9 mouse cellular contexts compared by ENCODE assay signal in genomic region chr1:170907111-170907455, GRCm38 (mm10). TPM values are rescaled to one million over a fixed set of nuclear protein-coding genes. Genes with fewer than 3 reads are reported as not detected.
DNase-seq lines count a peak whose midpoint lies in the region; ATAC-seq and TF ChIP-seq lines count a peak whose summit lies in the region.
"Had no signal": no experiment of that assay in that cellular context is flagged by ENCODE, and none has a peak within 500 bp of the region (broad histone marks: within the 10 kb centered on the region; RNA-seq: fewer than 3 reads in every experiment).

No protein-coding gene starts in this region.

- ATAC-seq in forebrain, embryonic 12.5 days (ENCODE audit: low FRiP score): no peak
- ATAC-seq in intestine, postnatal 0 days: no peak
- no peak for ATAC-seq in neural tube, embryonic 15.5 days (ENCODE audit: low FRiP score)

- WGBS in forebrain, embryonic 12.5 days: 22% methylated on average over 11 of the region's 11 CpGs
- 42% methylated on average over 11 of the region's 11 CpGs for WGBS in intestine, postnatal 0 days
- WGBS in neural tube, embryonic 15.5 days: 21% methylated on average over 11 of the region's 11 CpGs

- H3K4me2 ChIP-seq in forebrain, embryonic 12.5 days: peak overlapping the region; percentile 90
- H3K4me2 ChIP-seq in intestine, postnatal 0 days (replicated peaks; ENCODE audit: low read depth): peak overlapping the region; percentile 71
- H3K4me2 ChIP-seq in neural tube, embryonic 15.5 days: peak overlapping the region; percentile 92

- H3K4me1 ChIP-seq in forebrain, embryonic 12.5 days: peaks cover 13% of the 10 kb centered on the region
- no peaks in the 10 kb centered on the region; the same call in 1 of the 2 replicates for H3K4me1 ChIP-seq in intestine, postnatal 0 days (replicated peaks; ENCODE audit: control insufficient read depth, insufficient read depth, low read length)
- peaks cover 17% of the 10 kb centered on the region for H3K4me1 ChIP-seq in neural tube, embryonic 15.5 days

- DNase-seq in left cerebral cortex, adult 2 months (ENCODE audit: extremely low spot score in 1 of 2, low spot score in 2 of 2): no peak
- DNase-seq in left cerebral cortex, adult 8-10 months (ENCODE audit: low spot score in 2 of 2): no peak
- no peak for DNase-seq in thymus, postnatal 10 days (ENCODE audit: low spot score in 2 of 2)
- no peak for DNase-seq in adrenal gland, postnatal 36 days
- DNase-seq in left cerebral cortex, adult 11 months (ENCODE audit: low spot score): no peak
- DNase-seq: thymus, adult 18-20 months had no signal

- TF ChIP-seq CTCF in left cerebral cortex, adult 2 months (IDR thresholded peaks at IDR 0.05): no peak
- no peak for TF ChIP-seq CTCF in intestine, postnatal 0 days (IDR thresholded peaks at IDR 0.05; ENCODE audit: low read depth)

- intact Hi-C loops in left cerebral cortex, adult 2 months (cut with DNase I): loop anchor here (5.0 kb wide), 1 partner anchor 70 kb away; the partner anchor contains the start of gene Fcgr2b

- H3K9ac ChIP-seq in forebrain, embryonic 12.5 days: peak overlapping the region; percentile 57
- H3K9ac ChIP-seq in intestine, postnatal 0 days (ENCODE audit: low read depth, low read length): no peak overlapping the region
- peak overlapping the region; percentile 62 for H3K9ac ChIP-seq in neural tube, embryonic 15.5 days (replicated peaks)

- H3K27me3 ChIP-seq in forebrain, embryonic 12.5 days: peaks cover 70% of the 10 kb centered on the region
- peaks cover 35% of the 10 kb centered on the region for H3K27me3 ChIP-seq in intestine, postnatal 0 days (replicated peaks; ENCODE audit: control insufficient read depth, insufficient read depth, low read length)
- peaks cover 61% of the 10 kb centered on the region for H3K27me3 ChIP-seq in neural tube, embryonic 15.5 days (replicated peaks)

- peak overlapping the region; percentile 61 for H3K4me3 ChIP-seq in left cerebral cortex, adult 2 months
- peak overlapping the region; percentile 56 for H3K4me3 ChIP-seq in forebrain, embryonic 12.5 days (replicated peaks)
- no peak overlapping the region for H3K4me3 ChIP-seq in intestine, postnatal 0 days (ENCODE audit: low read depth, low read length)
- peak overlapping the region; percentile 64 for H3K4me3 ChIP-seq in neural tube, embryonic 15.5 days (replicated peaks)

- no peaks in the 10 kb centered on the region for H3K9me3 ChIP-seq in forebrain, embryonic 12.5 days
- H3K9me3 ChIP-seq in intestine, postnatal 0 days (ENCODE audit: control insufficient read depth): no peaks in the 10 kb centered on the region
- H3K9me3 ChIP-seq in neural tube, embryonic 15.5 days (replicated peaks): no peaks in the 10 kb centered on the region

- no peaks in the 10 kb centered on the region for H3K36me3 ChIP-seq in forebrain, embryonic 12.5 days (replicated peaks)
- H3K36me3 ChIP-seq in intestine, postnatal 0 days (ENCODE audit: control insufficient read depth, insufficient read depth): no peaks in the 10 kb centered on the region
- no peaks in the 10 kb centered on the region for H3K36me3 ChIP-seq in neural tube, embryonic 15.5 days

- no peak overlapping the region for H3K27ac ChIP-seq in left cerebral cortex, adult 2 months
- H3K27ac ChIP-seq in forebrain, embryonic 12.5 days: no peak overlapping the region
- H3K27ac ChIP-seq in intestine, postnatal 0 days (ENCODE audit: low read depth, low read length): no peak overlapping the region
- no peak overlapping the region for H3K27ac ChIP-seq in neural tube, embryonic 15.5 days (replicated peaks)

RNA-seq across cellular contexts. Expression of gene Fcrlb, which starts 5.7 kb away (rescaled TPM):
- under 1 TPM; 0.97 to 0.98 TPM for total RNA-seq in left cerebral cortex, adult 2 months (2021)
- total RNA-seq in left cerebral cortex, adult 8-10 months (2022): 1 to 10 TPM in 3 of 4 experiments, under 1 TPM in 1; 0.46 to 1.3 (median 1.1) TPM
- polyA plus RNA-seq in forebrain, embryonic 12.5 days (2016; fragmentation: Nextera tagmentation; extraction: Ambion mirVana): not detected in 2 replicates
- 0.12 and 0.20 TPM in 2 replicates for polyA plus RNA-seq in intestine, postnatal 0 days (2015; fragmentation: Nextera tagmentation; extraction: Ambion mirVana)
- 1.1 and 1.4 TPM in 2 replicates for polyA plus RNA-seq in neural tube, embryonic 15.5 days (2015; fragmentation: Nextera tagmentation; extraction: Ambion mirVana)
- not detected for total RNA-seq in adrenal gland, postnatal 36 days (2021)

RNA-seq across cellular contexts. Expression of gene Fcrla, which starts 20.3 kb away (rescaled TPM):
- not detected for total RNA-seq in left cerebral cortex, adult 2 months (2021)
- not detected for total RNA-seq in left cerebral cortex, adult 8-10 months (2022)
- not detected in 2 replicates for polyA plus RNA-seq in forebrain, embryonic 12.5 days (2016; fragmentation: Nextera tagmentation; extraction: Ambion mirVana)
- polyA plus RNA-seq in intestine, postnatal 0 days (2015; fragmentation: Nextera tagmentation; extraction: Ambion mirVana): 0.13 TPM in 1 of 2 replicates, not detected in the other
- not detected in 2 replicates for polyA plus RNA-seq in neural tube, embryonic 15.5 days (2015; fragmentation: Nextera tagmentation; extraction: Ambion mirVana)
- under 1 TPM in 1 of 2 experiments, not detected in 1; 0.36 TPM for total RNA-seq in adrenal gland, postnatal 36 days (2021)

RNA-seq across cellular contexts. Expression of gene Dusp12, which starts 21.7 kb away (rescaled TPM):
- 10 to 100 TPM; 14.3 to 15.5 TPM for total RNA-seq in left cerebral cortex, adult 2 months (2021)
- total RNA-seq in left cerebral cortex, adult 8-10 months (2022): 10 to 100 TPM; 17.1 to 23.1 (median 19.1) TPM
- polyA plus RNA-seq in forebrain, embryonic 12.5 days (2016; fragmentation: Nextera tagmentation; extraction: Ambion mirVana): 28.6 and 33.3 TPM in 2 replicates
- 65.1 and 79.2 TPM in 2 replicates for polyA plus RNA-seq in intestine, postnatal 0 days (2015; fragmentation: Nextera tagmentation; extraction: Ambion mirVana)
- 43.5 and 51.7 TPM in 2 replicates for polyA plus RNA-seq in neural tube, embryonic 15.5 days (2015; fragmentation: Nextera tagmentation; extraction: Ambion mirVana)
- total RNA-seq in adrenal gland, postnatal 36 days (2021): 10 to 100 TPM; 18.9 to 19.8 TPM

RNA-seq across cellular contexts. Expression of gene Gm26620, which starts 22.2 kb away (rescaled TPM):
- under 1 TPM; 0.45 to 0.58 TPM for total RNA-seq in left cerebral cortex, adult 2 months (2021)
- under 1 TPM in 3 of 4 experiments, not detected in 1; 0.46 to 0.87 (median 0.48) TPM for total RNA-seq in left cerebral cortex, adult 8-10 months (2022)
- polyA plus RNA-seq in forebrain, embryonic 12.5 days (2016; fragmentation: Nextera tagmentation; extraction: Ambion mirVana): not detected in 2 replicates
- polyA plus RNA-seq in intestine, postnatal 0 days (2015; fragmentation: Nextera tagmentation; extraction: Ambion mirVana): 9.5 and 9.7 TPM in 2 replicates
- polyA plus RNA-seq in neural tube, embryonic 15.5 days (2015; fragmentation: Nextera tagmentation; extraction: Ambion mirVana): 0.36 and 0.91 TPM in 2 replicates
- under 1 TPM; 0.53 to 0.95 TPM for total RNA-seq in adrenal gland, postnatal 36 days (2021)

RNA-seq across cellular contexts. Expression of gene Atf6, which starts 39.5 kb away (rescaled TPM):
- 10 to 100 TPM; 52.7 to 59.5 TPM for total RNA-seq in left cerebral cortex, adult 2 months (2021)
- total RNA-seq in left cerebral cortex, adult 8-10 months (2022): 10 to 100 TPM; 51.3 to 62.1 (median 55.1) TPM
- 8.7 and 8.9 TPM in 2 replicates for polyA plus RNA-seq in forebrain, embryonic 12.5 days (2016; fragmentation: Nextera tagmentation; extraction: Ambion mirVana)
- 5.4 and 6.2 TPM in 2 replicates for polyA plus RNA-seq in intestine, postnatal 0 days (2015; fragmentation: Nextera tagmentation; extraction: Ambion mirVana)
- polyA plus RNA-seq in neural tube, embryonic 15.5 days (2015; fragmentation: Nextera tagmentation; extraction: Ambion mirVana): 7.1 and 7.2 TPM in 2 replicates
- total RNA-seq in adrenal gland, postnatal 36 days (2021): 10 to 100 TPM; 34.5 to 40.6 TPM
